Mouse (Mus musculus) gastrocnemius, postnatal 4 days (tissue): ENCODE results near the gene S100a3. TPM values are rescaled to one million over a fixed set of nuclear protein-coding genes. Genes with fewer than 3 reads are reported as not detected.

ENCODE experiments used
- DNase-seq, 2 experiments: peaks; one replicate each; pipeline ENCODE4 v3.0.0; 2021 to 2022; ENCODE audit warnings: low spot score in 2 of 2, mixed read lengths in 2 of 2
- total RNA-seq, 2 experiments: library from RNA; stranded (reverse); gene quantifications; 2 replicates each; pipeline ENCODE4 v1.2.3; 2021

The S100a3 gene
- total RNA-seq, 2 experiments from 2014 or later: 1.4 to 2.3 TPM

GRCm38 (mm10) chr3:90552231-90552630 is 8.1 kb upstream of the S100a3 start:
- DNase-seq: no peak

- DNase-seq: peak in 1 of 2 experiments; percentile 48
These were observed 4.4 kb upstream of the S100a3 start for GRCm38 (mm10) chr3:90555954-90556353.

- no peak for DNase-seq
These were observed 14.3 kb downstream of the S100a3 start for GRCm38 (mm10) chr3:90574691-90575090.

- DNase-seq: no peak
These were observed 14.9 kb downstream of the S100a3 start for GRCm38 (mm10) chr3:90575320-90575719.

- no peak for DNase-seq
These were observed 16.1 kb downstream of the S100a3 start for GRCm38 (mm10) chr3:90576351-90577001.

- no peak for DNase-seq
These were observed 19.1 kb downstream of the S100a3 start for GRCm38 (mm10) chr3:90579433-90579832.

- DNase-seq: no peak
These were observed 20.8 kb downstream of the S100a3 start for GRCm38 (mm10) chr3:90581141-90581540.

GRCm38 (mm10) chr3:90582156-90582555 is 21.8 kb downstream of the S100a3 start:
- DNase-seq: no peak

GRCm38 (mm10) chr3:90582556-90582955 is 22.2 kb downstream of the S100a3 start:
- no peak for DNase-seq

- DNase-seq: peak in 1 of 2 experiments; percentile 22
These were observed 23.5 kb downstream of the S100a3 start for GRCm38 (mm10) chr3:90583893-90584292.

GRCm38 (mm10) chr3:90585595-90585994 is 25.2 kb downstream of the S100a3 start:
- DNase-seq: peak in 1 of 2 experiments; percentile 60

- no peak for DNase-seq
These were observed 25.8 kb downstream of the S100a3 start for GRCm38 (mm10) chr3:90586016-90586643.

- peak in 1 of 2 experiments; percentile 55 for DNase-seq
These were observed 26.5 kb downstream of the S100a3 start for GRCm38 (mm10) chr3:90586906-90587305.

- no peak for DNase-seq
These were observed 27.2 kb downstream of the S100a3 start for GRCm38 (mm10) chr3:90587361-90588101.

- no peak for DNase-seq
These were observed 29.0 kb downstream of the S100a3 start for GRCm38 (mm10) chr3:90589390-90589789.

- DNase-seq: no peak
These were observed 29.6 kb downstream of the S100a3 start, which contains the start of gene S100a2 for GRCm38 (mm10) chr3:90589947-90590346. TSS of gene S100a2 (plus strand) at chr3:90590247.

- DNase-seq: no peak
These were observed 34.1 kb downstream of the S100a3 start for GRCm38 (mm10) chr3:90594466-90594865.

GRCm38 (mm10) chr3:90595556-90595955 is 35.2 kb downstream of the S100a3 start:
- DNase-seq: no peak

GRCm38 (mm10) chr3:90596810-90597209 is 36.4 kb downstream of the S100a3 start:
- no peak for DNase-seq

GRCm38 (mm10) chr3:90597736-90598135 is 37.4 kb downstream of the S100a3 start:
- no peak for DNase-seq

GRCm38 (mm10) chr3:90598212-90598611 is 37.8 kb downstream of the S100a3 start:
- no peak for DNase-seq

GRCm38 (mm10) chr3:90599401-90599800 is 39.0 kb downstream of the S100a3 start:
- DNase-seq: no peak
